Mouse (Mus musculus) v-Abl transformed pro-B cells (cell line): Measurements from ENCODE around the gene 2300009A05Rik.

Source experiments
- in situ Hi-C, 2 experiments: fragments of 400-800 bp; cut with MboI; formaldehyde crosslinking; loops; one replicate each; pipeline ENCODE4 v1.15.1; 2025; ENCODE audit not compliant: unreplicated experiment in 2 of 2

Gene 2300009A05Rik

GRCm38 (mm10) chr9:63398611-63399462 is at the start of gene 2300009A05Rik:
TSS of gene 2300009A05Rik (minus strand) at chr9:63399246.
- in situ Hi-C loops = loop anchor here in 1 of 2 experiments (25.0 kb wide), 1 partner anchor 587 kb away; the partner anchor contains the start of gene Fem1b

GRCm38 (mm10) chr9:63443695-63444094 is 44.6 kb upstream of the 2300009A05Rik start:
- in situ Hi-C loops = no loop called here

GRCm38 (mm10) chr9:63430652-63431051 is 31.6 kb upstream of the 2300009A05Rik start:
- in situ Hi-C loops = no loop called here

- in situ Hi-C loops = no loop called here
Measured at GRCm38 (mm10) chr9:63421096-63421736, 22.2 kb upstream of the 2300009A05Rik start.

- in situ Hi-C loops = no loop called here
Measured at GRCm38 (mm10) chr9:63420396-63420795, 21.4 kb upstream of the 2300009A05Rik start.

- in situ Hi-C loops = no loop called here
Measured at GRCm38 (mm10) chr9:63400176-63400575, 1.1 kb upstream of the 2300009A05Rik start.

GRCm38 (mm10) chr9:63399463-63399815 is 393 bp upstream of the 2300009A05Rik start:
- in situ Hi-C loops = loop anchor here in 1 of 2 experiments (25.0 kb wide), 1 partner anchor 587 kb away; the partner anchor contains the start of gene Fem1b

- in situ Hi-C loops = loop anchor here in 1 of 2 experiments (25.0 kb wide), 1 partner anchor 583 kb away; the partner anchor contains the start of gene Fem1b
Measured at GRCm38 (mm10) chr9:63395612-63396011, 3.4 kb downstream of the 2300009A05Rik start.

GRCm38 (mm10) chr9:63391307-63391706 is 7.7 kb downstream of the 2300009A05Rik start:
- in situ Hi-C loops = loop anchor here in 1 of 2 experiments (25.0 kb wide), 1 partner anchor 579 kb away; the partner anchor contains the start of gene Fem1b

GRCm38 (mm10) chr9:63382761-63383160 is 16.3 kb downstream of the 2300009A05Rik start:
- in situ Hi-C loops = loop anchor here in 1 of 2 experiments (25.0 kb wide), 1 partner anchor 570 kb away; the partner anchor contains the start of gene Fem1b

GRCm38 (mm10) chr9:63380326-63380725 is 18.7 kb downstream of the 2300009A05Rik start:
- in situ Hi-C loops = loop anchor here in 1 of 2 experiments (25.0 kb wide), 1 partner anchor 568 kb away; the partner anchor contains the start of gene Fem1b

- in situ Hi-C loops = loop anchor here (5.0 to 25.0 kb wide), 3 partner anchors 246 to 566 kb away; partner anchors contain the start of gene Fem1b (in 2 of the 2)
Measured at GRCm38 (mm10) chr9:63378174-63378573, 20.9 kb downstream of the 2300009A05Rik start.

GRCm38 (mm10) chr9:63377270-63378142 is 21.5 kb downstream of the 2300009A05Rik start, which contains the start of gene Map2k5:
TSS of gene Map2k5 (minus strand) at chr9:63377902.
- in situ Hi-C loops = loop anchor here (5.0 to 25.0 kb wide), 3 partner anchors 245 to 565 kb away; partner anchors contain the start of gene Fem1b (in 2 of the 2)

- in situ Hi-C loops = loop anchor here in 1 of 2 experiments (10.0 kb wide), 1 partner anchor 559 kb away; the partner anchor contains the start of gene Fem1b
Measured at GRCm38 (mm10) chr9:63373315-63373714, 25.7 kb downstream of the 2300009A05Rik start.

GRCm38 (mm10) chr9:63372541-63372940 is 26.5 kb downstream of the 2300009A05Rik start:
- in situ Hi-C loops = loop anchor here in 1 of 2 experiments (10.0 kb wide), 1 partner anchor 558 kb away; the partner anchor contains the start of gene Fem1b

GRCm38 (mm10) chr9:63360410-63360809 is 38.6 kb downstream of the 2300009A05Rik start:
- in situ Hi-C loops = no loop called here

- in situ Hi-C loops = no loop called here
Measured at GRCm38 (mm10) chr9:63359016-63359415, 40.0 kb downstream of the 2300009A05Rik start.

- in situ Hi-C loops = no loop called here
Measured at GRCm38 (mm10) chr9:63356721-63357120, 42.3 kb downstream of the 2300009A05Rik start.

- in situ Hi-C loops = no loop called here
Measured at GRCm38 (mm10) chr9:63356278-63356677, 42.8 kb downstream of the 2300009A05Rik start.

- in situ Hi-C loops = no loop called here
Measured at GRCm38 (mm10) chr9:63354168-63354567, 44.9 kb downstream of the 2300009A05Rik start.
